Mouse (Mus musculus) spleen, adult 2 months (tissue): ENCODE measurements at regions not wholly inside any gene's neighbourhood (a gene's known extent, or its start where the extent isn't known, plus 50 kb on each side); places are given as distances from the start of the nearest gene placed in this dataset.

Experiments
- CTCF ChIP-seq: fragments of 200-500 bp; IDR thresholded peaks from 2 replicates; pipeline ENCODE4 v1.5.1; 2011; ENCODE audit warnings: mild to moderate bottlenecking, inconsistent platforms; ENCODE audit not compliant: insufficient read depth, insufficient read length, insufficient replicate concordance; ENCODE audit errors: extremely low read depth
- POLR2A ChIP-seq: fragments of 200-500 bp; IDR thresholded peaks from 2 replicates; pipeline ENCODE4 v1.6.1; 2011; ENCODE audit warnings: low read depth, low read length, inconsistent platforms

GRCm38 (mm10) chr6:99968889-99969288, 242.7 kb upstream of the Prok2 start:
- TF ChIP-seq POLR2A, result no peak
- TF ChIP-seq CTCF, result no peak
